Comparison of ENCODE assay signal across 10 mouse cellular contexts in the genomic region with DNA sequence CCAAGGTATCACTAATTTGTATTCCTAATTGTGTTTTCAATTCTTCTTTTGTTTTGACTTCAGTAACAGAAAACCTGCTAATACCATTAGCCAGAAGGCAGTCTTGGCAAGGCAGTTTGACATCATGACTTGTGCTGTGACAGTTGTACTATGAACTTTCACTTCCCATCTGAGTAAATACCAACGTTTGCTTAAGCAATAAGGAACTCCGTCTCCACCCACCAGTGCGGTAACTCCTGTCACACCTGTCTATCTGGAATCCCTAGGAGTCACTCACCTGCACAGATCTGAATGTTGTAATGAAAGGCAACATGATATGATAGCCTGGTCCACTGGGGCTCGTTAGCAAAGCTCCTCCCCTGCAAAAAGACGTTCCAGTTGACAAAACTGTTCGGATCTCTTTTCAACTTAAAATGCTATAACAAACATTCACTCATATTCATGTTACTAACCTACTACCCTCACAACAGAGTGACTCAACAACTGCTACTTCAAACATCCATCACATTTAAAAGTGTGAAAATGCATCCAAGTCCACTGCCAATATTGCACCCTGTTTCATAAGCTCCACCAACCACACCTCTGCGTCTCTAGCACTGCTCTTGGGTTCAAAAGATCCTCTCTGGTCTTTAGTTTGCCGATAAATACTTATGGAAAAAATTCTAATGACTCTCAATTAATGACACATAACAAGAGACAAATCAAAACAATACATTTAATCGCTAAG. TPM values are rescaled to one million over a fixed set of nuclear protein-coding genes. Genes with fewer than 3 reads are reported as not detected.
DNase-seq lines count a peak whose midpoint lies in the region; ATAC-seq and TF ChIP-seq lines count a peak whose summit lies in the region.
"Had no signal": no experiment of that assay in that cellular context is flagged by ENCODE, and none has a peak within 500 bp of the region (broad histone marks: within the 10 kb centered on the region; RNA-seq: fewer than 3 reads in every experiment).

No protein-coding gene starts in this region.

- H3K4me1 ChIP-seq in heart, embryonic 11.5 days (ENCODE audit: control insufficient read depth, insufficient read depth, low read length): peaks cover 3% of the 10 kb centered on the region; the same call in 1 of the 2 replicates
- 0 out of 2 replicates have a peak, but pooled peaks cover 4% of the 10 kb centered on the region for H3K4me1 ChIP-seq in intestine, postnatal 0 days (replicated peaks; ENCODE audit: control insufficient read depth, insufficient read depth, low read length)
- H3K4me1 ChIP-seq in liver, postnatal 0 days (ENCODE audit: insufficient read depth): peaks cover 20% of the 10 kb centered on the region

- no peaks in the 10 kb centered on the region for H3K27me3 ChIP-seq in heart, embryonic 11.5 days (ENCODE audit: control insufficient read depth, insufficient read depth, low read length)
- no peaks in the 10 kb centered on the region for H3K27me3 ChIP-seq in intestine, postnatal 0 days (replicated peaks; ENCODE audit: control insufficient read depth, insufficient read depth, low read length)
- H3K27me3 ChIP-seq in liver, postnatal 0 days (ENCODE audit: insufficient read depth, low read length): no peaks in the 10 kb centered on the region
- H3K27me3 ChIP-seq: heart, embryonic 15.5 days had no signal

- H3K4me2 ChIP-seq in heart, embryonic 11.5 days: no peak overlapping the region
- H3K4me2 ChIP-seq in intestine, postnatal 0 days (replicated peaks; ENCODE audit: low read depth): peak overlapping the region; percentile 37
- H3K4me2 ChIP-seq in liver, postnatal 0 days (ENCODE audit: low read depth, low read length): peak overlapping the region; percentile 97

- no peak overlapping the region for H3K9ac ChIP-seq in heart, embryonic 11.5 days (ENCODE audit: low read depth, low read length)
- no peak overlapping the region for H3K9ac ChIP-seq in intestine, postnatal 0 days (ENCODE audit: low read depth, low read length)
- H3K9ac ChIP-seq in liver, postnatal 0 days (replicated peaks): no peak overlapping the region
- H3K9ac ChIP-seq: heart, embryonic 15.5 days had no signal

- no peak for TF ChIP-seq CTCF in intestine, postnatal 0 days (IDR thresholded peaks at IDR 0.05; ENCODE audit: low read depth)
- no peak for TF ChIP-seq CTCF in liver, postnatal 0 days (IDR thresholded peaks at IDR 0.05; ENCODE audit: low read depth)

- peak; percentile 44; the same call in 1 of the 2 replicates for TF ChIP-seq EP300 in liver, postnatal 0 days (IDR thresholded peaks at IDR 0.05; ENCODE audit: low read depth)

- no peak for ATAC-seq in heart, embryonic 11.5 days (replicated peaks; ENCODE audit: insufficient number of reproducible peaks, low FRiP score, low TSS enrichment)
- peak; percentile 79 for ATAC-seq in intestine, postnatal 0 days
- ATAC-seq in liver, postnatal 0 days: no peak

- no peak overlapping the region for H3K4me3 ChIP-seq in heart, embryonic 11.5 days (ENCODE audit: low read depth, low read length)
- no peak overlapping the region for H3K4me3 ChIP-seq in intestine, postnatal 0 days (ENCODE audit: low read depth, low read length)
- H3K4me3 ChIP-seq in liver, postnatal 0 days (ENCODE audit: low read depth, low read length): no peak overlapping the region
- H3K4me3 ChIP-seq: heart, embryonic 15.5 days had no signal

- H3K9me3 ChIP-seq in heart, embryonic 11.5 days (replicated peaks; ENCODE audit: control insufficient read depth, low read length): no peaks in the 10 kb centered on the region
- no peaks in the 10 kb centered on the region for H3K9me3 ChIP-seq in intestine, postnatal 0 days (ENCODE audit: control insufficient read depth)
- no peaks in the 10 kb centered on the region for H3K9me3 ChIP-seq in liver, postnatal 0 days (ENCODE audit: low read length)
- H3K9me3 ChIP-seq: heart, embryonic 15.5 days had no signal

- WGBS in heart, embryonic 11.5 days (ENCODE audit: insufficient replicate concordance): 79% methylated on average over 9 of the region's 9 CpGs
- WGBS in intestine, postnatal 0 days: 45% methylated on average over 9 of the region's 9 CpGs
- WGBS in liver, postnatal 0 days (ENCODE audit: insufficient replicate concordance): 52% methylated on average over 9 of the region's 9 CpGs

- 0 out of 2 replicates have a peak, but pooled peaks cover 2% of the 10 kb centered on the region for H3K36me3 ChIP-seq in heart, embryonic 11.5 days (ENCODE audit: control insufficient read depth, insufficient read depth, low read length)
- peaks cover 8% of the 10 kb centered on the region; the same call in 1 of the 2 replicates for H3K36me3 ChIP-seq in intestine, postnatal 0 days (ENCODE audit: control insufficient read depth, insufficient read depth)
- peaks cover 11% of the 10 kb centered on the region; the same call in 1 of the 2 replicates for H3K36me3 ChIP-seq in liver, postnatal 0 days (replicated peaks; ENCODE audit: insufficient read depth, low read length)

- peak; percentile 79 for DNase-seq in heart, adult 11 months
- peak; percentile 21 for DNase-seq in 416B (ENCODE audit: low read depth)
- DNase-seq in liver, postnatal 0 days: peak; percentile 23
- no peak for DNase-seq in left cerebral cortex, adult 9 months (ENCODE audit: low spot score in 2 of 2)
- DNase-seq in layer of hippocampus, adult 18-20 months (ENCODE audit: low spot score in 2 of 2): no peak
- DNase-seq in layer of hippocampus, adult 9-10 months (ENCODE audit: low spot score): no peak
- DNase-seq: thymus, adult 18-20 months had no signal

- no peak overlapping the region for H3K27ac ChIP-seq in heart, embryonic 11.5 days (ENCODE audit: low read depth, low read length)
- H3K27ac ChIP-seq in intestine, postnatal 0 days (ENCODE audit: low read depth, low read length): no peak overlapping the region
- H3K27ac ChIP-seq in liver, postnatal 0 days (ENCODE audit: low read depth): peak overlapping the region; percentile 32; the same call in 1 of the 2 replicates
- H3K27ac ChIP-seq: heart, embryonic 15.5 days had no signal

RNA-seq across cellular contexts. Expression of a gene that starts 2.1 kb away (rescaled TPM):
- polyA plus RNA-seq in heart, embryonic 11.5 days (2014; fragmentation: Nextera tagmentation; extraction: Ambion mirVana): 14.4 and 16.2 TPM in 2 replicates
- 21.0 and 24.3 TPM in 2 replicates for polyA plus RNA-seq in intestine, postnatal 0 days (2015; fragmentation: Nextera tagmentation; extraction: Ambion mirVana)
- polyA plus RNA-seq in liver, postnatal 0 days (2015; fragmentation: Nextera tagmentation; extraction: Ambion mirVana): 13.8 and 14.1 TPM in 2 replicates
- total RNA-seq in layer of hippocampus, adult 18-20 months (2021): 10 to 100 TPM; 19.4 to 23.7 TPM

RNA-seq across cellular contexts. Expression of a gene that starts 38.5 kb away (rescaled TPM):
- 0.20 TPM in 1 of 2 replicates, not detected in the other for polyA plus RNA-seq in heart, embryonic 11.5 days (2014; fragmentation: Nextera tagmentation; extraction: Ambion mirVana)
- polyA plus RNA-seq in intestine, postnatal 0 days (2015; fragmentation: Nextera tagmentation; extraction: Ambion mirVana): 2.7 and 4.0 TPM in 2 replicates
- 75.8 and 85.1 TPM in 2 replicates for polyA plus RNA-seq in liver, postnatal 0 days (2015; fragmentation: Nextera tagmentation; extraction: Ambion mirVana)
- total RNA-seq in layer of hippocampus, adult 18-20 months (2021): not detected
- polyA plus RNA-seq: heart, embryonic 15.5 days had no signal

RNA-seq across cellular contexts. Expression of a gene that starts 39.8 kb away (rescaled TPM):
- polyA plus RNA-seq in heart, embryonic 11.5 days (2014; fragmentation: Nextera tagmentation; extraction: Ambion mirVana): 31.8 and 38.9 TPM in 2 replicates
- polyA plus RNA-seq in intestine, postnatal 0 days (2015; fragmentation: Nextera tagmentation; extraction: Ambion mirVana): 41.2 and 46.7 TPM in 2 replicates
- 27.7 and 29.6 TPM in 2 replicates for polyA plus RNA-seq in liver, postnatal 0 days (2015; fragmentation: Nextera tagmentation; extraction: Ambion mirVana)
- 10 to 100 TPM; 39.3 to 40.9 TPM for total RNA-seq in layer of hippocampus, adult 18-20 months (2021)

Comparison
In these comparisons a context has a peak if more than half of its experiments do, and no peak if none do; other contexts are left out.
1. DNase-seq: peak in heart, adult 11 months (single experiment), 416B (single experiment) and liver, postnatal 0 days (single experiment); none in left cerebral cortex, adult 9 months (0 of 2), layer of hippocampus, adult 18-20 months (0 of 2) and layer of hippocampus, adult 9-10 months (single experiment).
2. RNA of a gene that starts 38.5 kb away (polyA plus RNA-seq): 75.8 to 85.1 TPM in liver, postnatal 0 days; 2.7 to 4.0 TPM in intestine, postnatal 0 days and 0.20 TPM in heart, embryonic 11.5 days; every median in the first group is over 10 times any median in the second.